In genomic region chr2:115854007-115854827, GRCm38 (mm10) we compare ENCODE assay signal across 11 mouse cellular contexts.
A peak's percentile ranks its signal among the peaks of the same experiment; 100 is the strongest.
DNase-seq lines count a peak whose midpoint lies in the region; ATAC-seq and TF ChIP-seq lines count a peak whose summit lies in the region.
"Had no signal": no experiment of that assay in that cellular context is flagged by ENCODE, and none has a peak within 500 bp of the region (broad histone marks: within the 10 kb centered on the region; RNA-seq: fewer than 3 reads in every experiment).

No protein-coding gene starts in this region.

- no peak for DNase-seq in layer of hippocampus, adult 2 months (ENCODE audit: low spot score in 2 of 2)
- DNase-seq in layer of hippocampus, postnatal 14 days (ENCODE audit: low spot score in 2 of 2): no peak
- no peak for DNase-seq in forebrain, embryonic 10.5 days (ENCODE audit: extremely low spot score, low spot score)
- DNase-seq in gastrocnemius, adult 2 months: no peak
- DNase-seq in left cerebral cortex, adult 18-20 months (ENCODE audit: low spot score in 2 of 2): no peak
- DNase-seq in ovary, postnatal 10 days (ENCODE audit: low spot score): no peak
- DNase-seq: cerebellum, adult 2 months; gastrocnemius, postnatal 25 days; lung, adult 18-20 months had no signal

- H3K27ac ChIP-seq in layer of hippocampus, adult 2 months: peak overlapping the region; percentile 56; the same call in 1 of the 2 replicates
- peak overlapping the region; percentile 27; the same call in 1 of the 2 replicates for H3K27ac ChIP-seq in forebrain, embryonic 10.5 days
- no peak overlapping the region for H3K27ac ChIP-seq in intestine, embryonic 16.5 days (ENCODE audit: low read length)
- H3K27ac ChIP-seq in olfactory bulb, adult 2 months (ENCODE audit: insufficient read depth, low read depth, low read length): peak overlapping the region; percentile 96
- H3K27ac ChIP-seq in gastrocnemius, adult 2 months: no peak overlapping the region

- intact Hi-C loops in gastrocnemius, adult 2 months (cut with DNase I): loop anchor here (10.0 kb wide), 2 partner anchors 251 to 339 kb away; no protein-coding TSS in a partner anchor

- 2% methylated on average over 14 of the region's 14 CpGs for WGBS in forebrain, embryonic 10.5 days
- WGBS in intestine, embryonic 16.5 days: 15% methylated on average over 14 of the region's 14 CpGs
- WGBS in olfactory bulb, adult 2 months: 23% methylated on average over 14 of the region's 14 CpGs

- H3K36me3 ChIP-seq in forebrain, embryonic 10.5 days (replicated peaks): no peaks in the 10 kb centered on the region
- no peaks in the 10 kb centered on the region for H3K36me3 ChIP-seq in intestine, embryonic 16.5 days (ENCODE audit: control insufficient read depth, insufficient read depth, low read length)

- peaks cover 93% of the 10 kb centered on the region for H3K27me3 ChIP-seq in forebrain, embryonic 10.5 days (ENCODE audit: poor library complexity, severe bottlenecking)
- H3K27me3 ChIP-seq in intestine, embryonic 16.5 days (replicated peaks; ENCODE audit: control insufficient read depth, insufficient read depth, low read length): peaks cover 38% of the 10 kb centered on the region

- peaks cover 70% of the 10 kb centered on the region for H3K4me1 ChIP-seq in forebrain, embryonic 10.5 days
- H3K4me1 ChIP-seq in intestine, embryonic 16.5 days (ENCODE audit: control insufficient read depth, insufficient read depth, low read length): peaks cover 13% of the 10 kb centered on the region
- H3K4me1 ChIP-seq in olfactory bulb, adult 2 months (ENCODE audit: control insufficient read depth, insufficient read depth, low read length): peaks cover 23% of the 10 kb centered on the region

- TF ChIP-seq POLR2A in olfactory bulb, adult 2 months (IDR thresholded peaks at IDR 0.05; ENCODE audit: insufficient read depth, low read depth, low read length): no peak

- H3K9ac ChIP-seq in intestine, embryonic 16.5 days (ENCODE audit: low read depth, low read length): peak overlapping the region; percentile 30; the same call in 1 of the 2 replicates

- H3K9me3 ChIP-seq in forebrain, embryonic 10.5 days: no peaks in the 10 kb centered on the region
- no peaks in the 10 kb centered on the region for H3K9me3 ChIP-seq in intestine, embryonic 16.5 days (ENCODE audit: control insufficient read depth, low read length)

- no peak for ATAC-seq in intestine, embryonic 16.5 days

- no peak overlapping the region; the same call in 1 of the 2 replicates for H3K4me2 ChIP-seq in intestine, embryonic 16.5 days (ENCODE audit: low read depth, low read length)

- no peak overlapping the region; the same call in 1 of the 2 replicates for H3K4me3 ChIP-seq in layer of hippocampus, adult 2 months
- peak overlapping the region; percentile 45 for H3K4me3 ChIP-seq in forebrain, embryonic 10.5 days
- no peak overlapping the region for H3K4me3 ChIP-seq in intestine, embryonic 16.5 days (ENCODE audit: low read length)
- peak overlapping the region; percentile 40 for H3K4me3 ChIP-seq in olfactory bulb, adult 2 months (ENCODE audit: insufficient read depth, low read depth, low read length)
- no peak overlapping the region for H3K4me3 ChIP-seq in gastrocnemius, adult 2 months

- TF ChIP-seq CTCF in layer of hippocampus, adult 2 months (conservative IDR thresholded peaks at IDR 0.05): no peak
- no peak for TF ChIP-seq CTCF in olfactory bulb, adult 2 months (IDR thresholded peaks at IDR 0.05; ENCODE audit: insufficient read depth, low read depth, low read length)
- no peak for TF ChIP-seq CTCF in gastrocnemius, adult 2 months (IDR thresholded peaks at IDR 0.05)

Comparison
In these comparisons a context has a peak if more than half of its experiments do, and no peak if none do; other contexts are left out.
1. H3K27ac ChIP-seq: peak in layer of hippocampus, adult 2 months (single experiment), forebrain, embryonic 10.5 days (single experiment) and olfactory bulb, adult 2 months (single experiment); none in intestine, embryonic 16.5 days (single experiment) and gastrocnemius, adult 2 months (single experiment).
2. H3K4me3 ChIP-seq: peak in forebrain, embryonic 10.5 days (single experiment) and olfactory bulb, adult 2 months (single experiment); none in layer of hippocampus, adult 2 months (single experiment), intestine, embryonic 16.5 days (single experiment) and gastrocnemius, adult 2 months (single experiment).